Mouse (Mus musculus): ENCODE measurements around the gene Mthfd2l.

The Mthfd2l gene

DNA sequence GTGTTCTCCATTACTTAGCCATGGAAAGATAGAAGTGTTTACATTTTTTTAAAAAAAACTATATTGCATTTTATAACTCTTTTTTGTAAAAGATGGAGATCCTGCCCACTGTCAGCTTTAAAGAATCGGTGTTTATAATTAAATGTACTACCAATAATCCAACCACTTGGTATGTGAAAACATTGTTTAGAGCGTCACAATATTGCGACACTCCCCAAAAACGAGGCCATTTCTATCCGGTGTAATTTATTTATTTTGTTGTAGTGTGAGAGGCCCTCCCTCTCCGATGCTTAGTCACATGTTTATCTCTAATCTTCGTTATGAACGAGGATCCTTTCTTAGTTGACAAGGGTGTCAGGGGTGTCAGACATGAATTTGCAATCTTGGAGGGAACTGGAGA lies 117.5 kb downstream of the Mthfd2l start:
- no peak for DNase-seq (ENCODE audit: low read depth, low spot score)

Data from WW6 (cell line).